Mouse (Mus musculus) heart, embryonic 10.5 days (tissue): ENCODE results near the gene Adi1. TPM values are rescaled to one million over a fixed set of nuclear protein-coding genes. Genes with fewer than 3 reads are reported as not detected.
A peak's percentile ranks its signal among the peaks of the same experiment; 100 is the strongest.

Experiments used
- DNase-seq: peaks from one replicate; pipeline ENCODE4 v3.0.0-alpha.2; 2017; ENCODE audit warnings: low spot score
- H3K27ac ChIP-seq: fragments of 300-500 bp; sonication (generic); 2 replicates; pipeline ENCODE4 v1.5.1; 2016; ENCODE audit warnings: mild to moderate bottlenecking
- H3K27me3 ChIP-seq: fragments of 300-500 bp; sonication (generic); 2 replicates; pipeline ENCODE4 v1.6.1; 2016; ENCODE audit warnings: mild to moderate bottlenecking; ENCODE audit not compliant: poor library complexity, insufficient read depth, severe bottlenecking
- H3K36me3 ChIP-seq: fragments of 300-500 bp; sonication (generic); 2 replicates; pipeline ENCODE4 v1.6.1; 2016; ENCODE audit warnings: mild to moderate bottlenecking, moderate library complexity
- H3K4me1 ChIP-seq: fragments of 300-500 bp; sonication (generic); 2 replicates; pipeline ENCODE4 v1.6.1; 2016; ENCODE audit warnings: mild to moderate bottlenecking
- H3K4me3 ChIP-seq: fragments of 300-500 bp; sonication (generic); 2 replicates; pipeline ENCODE4 v1.5.1; 2016; ENCODE audit warnings: mild to moderate bottlenecking, moderate library complexity
- H3K9me3 ChIP-seq: fragments of 300-500 bp; sonication (generic); 2 replicates; pipeline ENCODE4 v1.6.1; 2016; ENCODE audit warnings: mild to moderate bottlenecking, moderate library complexity
- WGBS: fragments of 180-500 bp; shearing (Covaris S2); methylation state at CpG from one replicate; pipeline ENCODE4 v1.1.7; 2016; 5-methylcytosine and 5-hydroxymethylcytosine counted together
- polyA plus RNA-seq: library from polyadenylated mRNA; unstranded; fragments of >200 nt; fragmentation: Nextera tagmentation; extraction: Ambion mirVana; gene quantifications from 2 replicates; pipeline ENCODE4 v1.2.1, GENCODE M21; 2016

The Adi1 gene
- polyA plus RNA-seq, 1 experiment from 2014 or later, result 56.2 TPM

DNA sequence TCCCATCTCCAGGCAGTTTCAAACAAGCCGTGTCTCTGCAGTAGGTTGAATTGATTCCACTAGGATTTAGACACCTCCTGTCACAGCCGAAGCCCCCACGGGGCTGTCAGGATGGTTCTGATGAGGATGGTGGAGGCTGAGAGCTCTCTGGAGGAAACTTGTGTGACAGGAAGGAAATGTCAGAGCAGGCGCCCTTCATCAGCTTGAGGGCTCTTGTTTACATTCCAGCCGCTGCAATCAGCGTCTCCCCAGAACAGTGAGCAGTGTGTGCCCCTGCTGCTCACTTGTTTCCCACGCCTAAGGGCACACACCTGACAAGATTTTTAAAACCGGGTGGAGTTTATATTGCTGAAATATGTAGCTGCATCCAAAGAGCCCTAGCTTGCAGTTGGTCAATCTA lies 7.7 kb upstream of the Adi1 start:
- Histone ChIP-seq H3K4me3 (no peak overlapping the region), H3K27ac (peak overlapping the region; percentile 59; the same call in 1 of the 2 replicates), H3K9me3 (no peaks in the 10 kb centered on the region), H3K27me3 (peaks cover 4% of the 10 kb centered on the region; the same call in 1 of the 2 replicates), H3K4me1 (peaks cover 15% of the 10 kb centered on the region), H3K36me3 (0 out of 2 replicates have a peak, but pooled peaks cover 4% of the 10 kb centered on the region)
- DNase-seq, result no peak
- WGBS, result 19% methylated on average over 8 of the region's 8 CpGs

DNA sequence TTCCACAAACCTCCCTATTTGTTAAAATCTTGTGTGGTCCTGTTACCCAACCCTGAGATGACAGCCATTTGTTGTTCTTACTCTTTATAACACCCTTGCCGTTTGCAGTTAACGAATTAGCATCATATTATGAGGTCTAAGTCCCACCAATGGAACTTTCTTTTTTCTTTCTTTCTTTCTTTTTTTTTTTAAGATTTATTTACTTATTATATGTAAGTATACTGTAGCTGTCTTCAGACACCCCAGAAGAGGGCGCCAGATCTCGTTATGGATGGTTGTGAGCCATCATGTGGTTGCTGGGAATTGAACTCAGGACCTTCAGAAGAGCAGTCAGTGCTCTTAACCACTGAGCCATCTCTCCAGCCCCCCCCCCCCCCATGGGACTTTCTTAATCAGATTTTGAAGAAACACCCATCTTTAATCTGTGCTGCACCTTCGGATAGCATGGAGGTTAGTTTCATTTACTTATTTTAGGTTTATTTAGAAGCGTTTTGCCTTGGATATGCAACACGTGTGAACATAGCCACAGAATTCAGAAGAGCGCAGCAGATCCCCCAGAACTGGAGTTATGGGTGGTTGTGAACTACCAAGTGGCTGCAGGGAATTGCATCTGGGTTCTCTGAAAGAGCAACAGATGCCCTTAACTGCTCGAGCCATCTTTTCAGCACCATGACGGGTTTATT lies 852 bp upstream of the Adi1 start:
- WGBS, result 85% methylated on average over 10 of the region's 10 CpGs
- no peak overlapping the region for H3K27ac ChIP-seq
- H3K9me3 ChIP-seq, result no peaks in the 10 kb centered on the region
- peaks cover 17% of the 10 kb centered on the region for H3K4me1 ChIP-seq
- H3K4me3 ChIP-seq, result peak overlapping the region; percentile 68; the same call in 1 of the 2 replicates
- H3K27me3 ChIP-seq, result no peaks in the 10 kb centered on the region
- no peak for DNase-seq
- peaks cover 16% of the 10 kb centered on the region for H3K36me3 ChIP-seq

DNA sequence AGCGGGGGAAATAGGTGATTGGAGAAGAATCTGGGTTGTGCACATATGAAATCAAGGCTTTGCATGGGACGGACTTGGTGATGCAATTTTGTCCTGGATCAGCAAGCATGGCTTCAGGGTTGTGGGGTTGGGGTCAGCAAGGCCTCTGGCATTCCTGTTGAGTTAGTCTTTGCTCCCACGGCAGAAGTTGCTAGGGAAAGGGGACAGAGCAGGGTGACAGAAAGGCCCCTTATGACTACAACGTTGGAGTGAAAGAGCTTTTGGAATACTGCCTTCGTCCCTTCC lies 836 bp downstream of the Adi1 start:
- 65% methylated on average over 5 of the region's 5 CpGs for WGBS
- DNase-seq, result no peak
- H3K4me3 ChIP-seq, result peak overlapping the region; percentile 68

DNA sequence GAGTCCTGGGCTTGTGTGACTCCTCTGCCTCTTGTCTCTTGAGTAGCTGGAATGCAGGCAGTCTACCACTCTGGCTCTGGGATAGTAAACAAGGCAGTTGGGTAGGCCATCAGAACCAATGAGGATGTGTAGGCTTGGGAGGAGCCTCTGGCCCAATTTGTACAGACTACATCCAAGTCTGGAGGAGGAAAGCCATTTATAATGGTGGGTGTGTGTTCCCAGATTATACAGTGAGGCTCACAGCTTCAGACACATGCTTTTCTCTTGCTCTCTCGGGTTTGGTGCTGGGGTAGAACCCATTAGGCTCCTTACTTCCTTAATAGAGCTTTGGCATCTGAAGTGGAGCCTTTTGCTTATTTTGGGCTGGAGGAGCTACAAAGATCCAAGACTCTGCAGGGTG lies 9.6 kb downstream of the Adi1 start:
- H3K36me3 ChIP-seq, result peaks cover 38% of the 10 kb centered on the region
- DNase-seq, result no peak
- no peaks in the 10 kb centered on the region for H3K9me3 ChIP-seq
- H3K27ac ChIP-seq, result no peak overlapping the region
- 91% methylated on average over 1 of the region's 1 CpGs for WGBS
- no peak overlapping the region for H3K4me3 ChIP-seq
- H3K27me3 ChIP-seq, result no peaks in the 10 kb centered on the region
- H3K4me1 ChIP-seq, result no peaks in the 10 kb centered on the region

More for the DNA sequence above, 836 bp downstream of the Adi1 start:
- Histone ChIP-seq H3K4me1 (peaks cover 17% of the 10 kb centered on the region), H3K36me3 (peaks cover 25% of the 10 kb centered on the region), H3K9me3 (no peaks in the 10 kb centered on the region), H3K27me3 (no peaks in the 10 kb centered on the region), H3K27ac (peak overlapping the region; percentile 92)

DNA sequence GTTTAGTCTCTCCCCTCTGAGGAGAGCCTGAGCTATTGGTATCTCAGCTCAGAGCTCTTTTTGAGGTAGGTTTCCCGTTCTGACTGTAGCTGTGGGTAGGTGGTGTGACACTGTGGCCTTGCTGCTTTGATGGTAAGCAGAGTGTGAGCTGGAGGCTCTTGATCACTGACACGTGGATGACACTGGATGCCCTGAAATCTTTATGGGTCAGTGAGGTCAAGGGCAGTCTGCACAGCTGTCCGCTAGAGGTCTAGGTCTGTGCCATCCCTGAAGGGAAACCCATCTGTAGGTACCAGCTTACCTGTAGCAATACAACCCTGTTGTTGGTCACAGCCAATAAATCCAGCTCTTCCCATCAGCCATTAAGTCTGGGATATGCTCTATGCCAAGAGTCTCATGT lies 10.7 kb downstream of the Adi1 start:
- peaks cover 43% of the 10 kb centered on the region for H3K36me3 ChIP-seq
- H3K27me3 ChIP-seq, result no peaks in the 10 kb centered on the region
- no peaks in the 10 kb centered on the region for H3K9me3 ChIP-seq
- H3K4me1 ChIP-seq, result no peaks in the 10 kb centered on the region
- H3K4me3 ChIP-seq, result no peak overlapping the region
- H3K27ac ChIP-seq, result no peak overlapping the region
- WGBS, result 66% methylated on average over 3 of the region's 3 CpGs
- no peak for DNase-seq

DNA sequence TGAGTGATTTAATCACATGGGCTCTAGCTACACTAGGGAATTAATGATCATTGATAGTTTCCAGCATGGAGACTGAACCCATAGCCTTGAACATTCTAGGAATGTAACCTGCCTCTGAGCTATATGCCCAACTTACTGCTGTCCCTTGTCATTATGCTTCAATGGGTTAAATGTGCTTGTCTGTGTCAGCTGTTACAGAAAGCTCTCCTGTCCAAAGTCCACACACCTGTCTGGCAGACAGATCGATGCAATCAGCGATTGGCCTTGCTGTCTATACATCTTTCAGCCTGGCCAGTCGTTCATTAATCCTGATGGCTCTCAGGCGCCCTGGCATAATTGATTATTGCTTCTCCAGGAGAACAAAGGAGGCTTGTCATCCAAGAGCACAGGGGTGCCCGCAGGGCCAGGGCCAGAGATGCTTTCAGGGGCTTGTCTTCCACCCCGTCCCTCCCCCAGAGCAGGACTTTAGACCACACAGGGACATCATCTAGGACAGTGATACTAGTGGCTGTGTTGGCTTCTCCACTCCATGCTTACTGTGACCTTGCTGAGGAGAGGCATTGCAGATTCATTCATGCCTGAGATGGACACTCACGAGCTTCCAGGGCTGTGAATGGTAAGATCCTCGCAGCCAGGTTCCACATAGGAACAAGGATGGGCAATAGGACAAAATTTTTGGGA lies 11.3 kb downstream of the Adi1 start:
- Histone ChIP-seq H3K27me3 (no peaks in the 10 kb centered on the region), H3K36me3 (peaks cover 43% of the 10 kb centered on the region), H3K4me3 (no peak overlapping the region), H3K27ac (no peak overlapping the region), H3K4me1 (no peaks in the 10 kb centered on the region), H3K9me3 (no peaks in the 10 kb centered on the region)
- DNase-seq, result no peak
- 83% methylated on average over 8 of the region's 8 CpGs for WGBS

DNA sequence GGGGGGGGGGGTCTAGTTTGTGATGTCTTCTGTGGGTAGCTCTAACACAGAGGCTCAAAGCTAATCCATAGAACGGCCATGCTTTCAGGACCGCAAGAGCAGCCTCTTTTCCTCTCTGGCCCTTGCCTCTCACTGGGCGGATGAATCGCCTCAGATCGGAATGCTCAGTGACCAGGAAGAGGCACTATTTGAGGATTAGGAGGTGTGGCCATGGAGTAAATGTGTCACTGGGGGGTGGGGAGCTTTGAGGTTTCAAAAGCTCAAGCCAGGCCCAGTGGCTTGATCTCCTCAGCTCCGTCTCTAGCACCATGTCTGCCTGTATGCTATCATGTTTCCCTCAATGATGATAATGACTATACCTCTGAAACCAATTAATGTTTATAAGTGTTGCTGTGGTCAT lies 14.0 kb downstream of the Adi1 start:
- Histone ChIP-seq H3K36me3 (peaks cover 40% of the 10 kb centered on the region), H3K9me3 (no peaks in the 10 kb centered on the region), H3K27ac (no peak overlapping the region), H3K4me1 (peaks cover 5% of the 10 kb centered on the region), H3K4me3 (no peak overlapping the region), H3K27me3 (no peaks in the 10 kb centered on the region)
- WGBS, result 86% methylated on average over 6 of the region's 6 CpGs
- DNase-seq, result no peak

DNA sequence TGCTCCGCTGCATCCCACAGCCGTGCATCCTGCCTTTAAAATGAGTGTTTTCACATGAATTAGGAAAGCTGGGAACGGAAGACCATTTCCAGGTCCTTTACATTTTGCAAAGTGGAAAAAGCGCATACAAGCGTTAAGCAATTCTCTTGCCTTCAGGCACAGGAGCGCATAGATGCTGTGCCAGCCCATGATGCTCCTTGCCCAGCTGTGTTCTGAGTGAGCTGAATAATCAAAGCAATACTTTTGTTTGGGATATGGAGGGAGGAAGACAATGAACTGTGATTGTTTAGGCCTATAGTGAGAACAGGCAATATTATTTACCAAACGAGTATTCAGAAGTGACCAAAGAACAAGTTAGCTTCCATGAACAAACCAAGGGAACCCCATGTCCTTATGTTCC lies 15.7 kb downstream of the Adi1 start:
- H3K27me3 ChIP-seq, result no peaks in the 10 kb centered on the region
- no peak for DNase-seq
- H3K9me3 ChIP-seq, result no peaks in the 10 kb centered on the region
- no peak overlapping the region for H3K4me3 ChIP-seq
- peaks cover 37% of the 10 kb centered on the region for H3K36me3 ChIP-seq
- peaks cover 20% of the 10 kb centered on the region for H3K4me1 ChIP-seq
- no peak overlapping the region for H3K27ac ChIP-seq
- 89% methylated on average over 7 of the region's 7 CpGs for WGBS

DNA sequence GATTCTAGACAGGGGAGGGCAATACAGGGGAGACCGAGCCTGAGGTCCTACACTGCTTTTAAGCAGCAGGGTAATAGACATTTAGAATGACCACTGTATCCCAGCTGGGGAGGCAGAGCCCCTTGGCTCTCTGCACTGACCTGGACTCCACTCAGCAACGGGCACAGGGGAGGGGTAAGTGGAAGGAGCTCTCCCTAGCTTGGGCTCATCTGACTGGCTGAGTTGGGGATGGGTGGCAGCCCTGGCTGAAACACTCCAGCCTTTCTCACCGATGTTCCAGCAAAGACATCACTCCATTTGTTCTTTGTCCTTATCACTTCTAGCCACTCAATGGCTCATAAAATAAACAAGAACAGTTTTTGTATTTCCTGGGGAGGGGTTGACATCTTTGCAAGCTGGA lies 18.7 kb downstream of the Adi1 start:
- no peak for DNase-seq
- peaks cover 23% of the 10 kb centered on the region for H3K4me1 ChIP-seq
- peaks cover 17% of the 10 kb centered on the region for H3K27me3 ChIP-seq
- H3K4me3 ChIP-seq, result no peak overlapping the region
- 84% methylated on average over 3 of the region's 3 CpGs for WGBS
- H3K27ac ChIP-seq, result no peak overlapping the region
- H3K9me3 ChIP-seq, result no peaks in the 10 kb centered on the region
- peaks cover 41% of the 10 kb centered on the region for H3K36me3 ChIP-seq

DNA sequence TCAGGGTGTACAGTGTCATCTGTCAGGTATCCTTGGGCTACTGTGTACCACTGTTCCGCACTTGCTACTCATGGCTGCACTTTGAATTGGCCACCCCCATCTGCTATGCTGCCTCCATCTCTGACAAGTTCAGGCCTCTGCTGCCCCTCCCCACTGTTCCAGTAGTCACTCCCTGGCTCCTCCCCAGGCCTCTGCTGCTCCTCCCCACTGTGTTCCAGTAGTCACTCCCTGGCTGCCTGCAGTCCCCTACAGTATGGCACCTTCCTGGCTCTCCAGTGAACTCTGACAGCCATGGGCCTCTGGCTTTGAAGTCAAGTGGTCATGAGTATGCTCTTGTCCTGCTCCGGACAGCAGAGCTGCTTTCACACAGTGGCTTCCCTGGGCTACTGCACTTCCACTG lies 19.2 kb downstream of the Adi1 start:
- H3K27me3 ChIP-seq, result peaks cover 17% of the 10 kb centered on the region
- no peak overlapping the region for H3K4me3 ChIP-seq
- H3K9me3 ChIP-seq, result no peaks in the 10 kb centered on the region
- DNase-seq, result peak; percentile 85
- H3K4me1 ChIP-seq, result peaks cover 23% of the 10 kb centered on the region
- H3K36me3 ChIP-seq, result peaks cover 36% of the 10 kb centered on the region
- WGBS, result 53% methylated on average over 2 of the region's 2 CpGs
- H3K27ac ChIP-seq, result no peak overlapping the region

DNA sequence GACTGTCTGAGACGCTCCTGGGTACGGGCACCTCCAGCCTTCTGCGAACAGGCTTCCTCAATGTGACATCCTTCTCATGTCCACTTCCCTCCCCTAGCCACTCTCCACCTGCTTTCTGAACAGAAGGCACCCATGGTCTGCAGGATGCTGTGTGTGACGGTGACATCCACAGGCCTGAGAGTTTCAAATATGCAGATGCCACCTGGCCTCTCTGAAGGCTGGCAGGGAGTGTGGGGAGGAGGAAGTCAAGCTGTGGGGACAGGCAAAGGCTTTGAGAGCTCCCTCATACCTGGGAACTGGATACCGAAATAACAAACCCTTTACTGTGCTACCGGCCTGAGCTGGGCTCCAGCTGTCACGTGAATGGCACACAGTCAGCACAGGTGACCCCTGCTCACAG lies 19.7 kb downstream of the Adi1 start:
- no peaks in the 10 kb centered on the region for H3K9me3 ChIP-seq
- peaks cover 32% of the 10 kb centered on the region for H3K36me3 ChIP-seq
- H3K27me3 ChIP-seq, result peaks cover 17% of the 10 kb centered on the region
- peaks cover 23% of the 10 kb centered on the region for H3K4me1 ChIP-seq
- no peak overlapping the region for H3K27ac ChIP-seq
- DNase-seq, result no peak
- H3K4me3 ChIP-seq, result no peak overlapping the region
- 79% methylated on average over 7 of the region's 7 CpGs for WGBS

DNA sequence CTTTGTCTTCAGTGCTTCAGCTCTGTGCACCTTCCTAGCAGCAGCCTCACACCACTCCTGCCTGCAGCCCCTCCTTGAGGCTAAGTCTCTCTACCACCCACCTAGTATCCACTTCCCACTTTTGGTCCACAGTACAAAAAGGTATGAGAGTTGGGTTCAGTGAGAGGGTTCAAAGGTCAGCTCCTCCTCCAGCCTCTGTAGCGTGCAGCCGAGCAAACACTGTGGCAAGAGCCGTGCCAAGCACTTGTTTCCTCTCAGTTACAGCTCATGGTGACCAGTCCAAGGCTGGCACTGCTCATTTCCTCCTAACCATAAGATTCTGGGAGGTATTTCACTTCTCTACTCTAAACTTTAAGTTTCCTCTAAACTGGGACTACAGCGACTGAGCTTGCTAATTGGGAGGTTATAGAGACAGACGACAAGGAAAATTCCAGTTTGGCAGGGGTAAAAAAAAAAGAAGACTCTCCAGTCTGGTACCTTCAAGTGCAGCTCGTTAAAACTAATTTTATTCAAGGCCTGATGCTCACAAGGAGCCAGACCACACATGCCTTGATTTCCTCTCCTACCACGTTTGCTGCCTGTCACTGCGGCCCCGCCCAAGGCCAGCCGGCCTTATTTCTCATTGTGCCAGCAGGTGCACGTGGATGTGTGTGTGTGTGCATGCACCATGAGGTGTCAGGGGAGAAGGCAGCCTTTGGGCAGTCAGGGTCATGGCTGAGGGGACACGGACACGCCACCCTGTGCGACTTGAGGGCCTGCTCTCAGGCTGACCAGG lies 23.0 kb downstream of the Adi1 start:
- no peaks in the 10 kb centered on the region for H3K9me3 ChIP-seq
- peaks cover 9% of the 10 kb centered on the region; the same call in 1 of the 2 replicates for H3K36me3 ChIP-seq
- 83% methylated on average over 14 of the region's 14 CpGs for WGBS
- H3K4me3 ChIP-seq, result no peak overlapping the region
- DNase-seq, result no peak
- H3K27me3 ChIP-seq, result peaks cover 19% of the 10 kb centered on the region
- no peak overlapping the region for H3K27ac ChIP-seq
- H3K4me1 ChIP-seq, result peaks cover 34% of the 10 kb centered on the region

DNA sequence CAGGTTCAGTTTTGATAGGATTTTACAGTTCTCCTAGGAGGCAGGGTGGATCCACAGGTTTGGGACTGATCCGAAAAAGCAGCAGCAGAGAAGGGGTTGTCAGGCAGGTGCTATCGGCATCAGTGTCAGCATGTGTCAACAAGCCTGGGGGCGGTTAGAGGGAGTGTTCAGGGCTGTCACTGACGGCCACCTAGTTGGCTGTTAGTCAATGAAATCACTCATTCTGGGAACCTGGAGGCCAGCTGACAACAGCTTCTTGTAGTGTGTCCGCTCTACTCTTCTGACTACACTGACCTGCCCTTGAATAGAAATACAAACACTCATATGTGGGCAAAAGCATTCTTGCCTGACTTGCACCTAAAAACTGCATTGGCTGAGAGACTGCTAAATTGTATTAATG lies 24.1 kb downstream of the Adi1 start:
- DNase-seq, result no peak
- Histone ChIP-seq H3K27ac (no peak overlapping the region), H3K9me3 (no peaks in the 10 kb centered on the region), H3K4me3 (no peak overlapping the region), H3K27me3 (peaks cover 23% of the 10 kb centered on the region), H3K36me3 (peaks cover 12% of the 10 kb centered on the region; the same call in 1 of the 2 replicates), H3K4me1 (peaks cover 29% of the 10 kb centered on the region)
- WGBS, result 74% methylated on average over 5 of the region's 5 CpGs
